Mouse (Mus musculus): ENCODE measurements around the gene Rabgap1l. TPM values are rescaled to one million over a fixed set of nuclear protein-coding genes. Genes with fewer than 3 reads are reported as not detected.

Gene Rabgap1l
- polyA plus RNA-seq (2014; fragmentation: Nextera tagmentation; extraction: Ambion mirVana) = 63.5 and 69.3 TPM in 2 replicates

DNA sequence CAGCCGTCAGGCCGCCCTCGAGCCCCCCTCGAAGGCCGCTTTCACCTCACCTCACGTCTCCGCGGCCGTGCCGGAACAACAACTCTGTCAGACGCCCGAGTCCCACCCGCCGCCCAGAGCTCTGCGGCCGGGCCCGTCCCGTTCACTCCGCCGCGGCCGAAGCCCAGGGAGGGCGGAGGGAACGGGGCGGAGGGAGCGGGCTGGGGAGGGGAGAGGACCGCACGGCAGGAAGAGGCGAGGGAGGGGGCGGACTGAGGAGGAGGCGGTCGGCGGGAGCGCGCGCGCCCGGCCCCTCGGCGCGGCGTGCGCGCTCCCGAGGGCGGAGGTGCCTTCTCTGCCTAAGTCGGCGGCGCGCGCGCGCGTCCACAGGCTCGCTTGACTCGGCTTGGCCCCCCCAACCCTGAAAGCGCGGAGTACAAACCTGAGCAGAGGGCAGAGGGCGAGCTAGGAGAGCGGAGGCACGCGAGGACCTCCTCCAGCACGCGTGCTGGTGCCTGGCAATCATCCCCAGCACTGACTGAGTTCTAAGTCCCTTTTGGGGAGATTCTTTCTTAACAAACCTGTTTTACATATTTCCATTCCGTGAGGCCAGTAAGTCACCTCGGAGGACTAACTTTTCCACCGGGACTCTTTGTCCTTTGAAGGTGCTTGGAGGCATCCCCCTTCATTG is at the start of gene Rabgap1l:
TSS of gene Rabgap1l (minus strand) at position 526 of the 670 bp plus-strand sequence.
- H3K36me3 ChIP-seq (ENCODE audit: control insufficient read depth, insufficient read depth, low read length) = no peaks in the 10 kb centered on the region
- peak within 1 kb of the TSS; percentile 88 for H3K27ac ChIP-seq (ENCODE audit: low read depth, low read length)
- WGBS = under 1% methylated on average over 67 of the region's 67 CpGs
- H3K9ac ChIP-seq (ENCODE audit: low read depth, low read length) = peak within 1 kb of the TSS; percentile 93
- no peaks in the 10 kb centered on the region for H3K9me3 ChIP-seq (ENCODE audit: control insufficient read depth, low read length)
- H3K4me2 ChIP-seq = peak within 1 kb of the TSS; percentile 84
- peaks cover 7% of the 10 kb centered on the region for H3K4me1 ChIP-seq (replicated peaks; ENCODE audit: control insufficient read depth, insufficient read depth, low read length)
- no peaks in the 10 kb centered on the region for H3K27me3 ChIP-seq (replicated peaks; ENCODE audit: control insufficient read depth, insufficient read depth, low read length)
- DNase-seq (ENCODE audit: low spot score) (peak; percentile 90), ATAC-seq (replicated peaks; ENCODE audit: low FRiP score) (peak; percentile 91)
- peak within 1 kb of the TSS; percentile 97 for H3K4me3 ChIP-seq (ENCODE audit: low read depth, low read length)

DNA sequence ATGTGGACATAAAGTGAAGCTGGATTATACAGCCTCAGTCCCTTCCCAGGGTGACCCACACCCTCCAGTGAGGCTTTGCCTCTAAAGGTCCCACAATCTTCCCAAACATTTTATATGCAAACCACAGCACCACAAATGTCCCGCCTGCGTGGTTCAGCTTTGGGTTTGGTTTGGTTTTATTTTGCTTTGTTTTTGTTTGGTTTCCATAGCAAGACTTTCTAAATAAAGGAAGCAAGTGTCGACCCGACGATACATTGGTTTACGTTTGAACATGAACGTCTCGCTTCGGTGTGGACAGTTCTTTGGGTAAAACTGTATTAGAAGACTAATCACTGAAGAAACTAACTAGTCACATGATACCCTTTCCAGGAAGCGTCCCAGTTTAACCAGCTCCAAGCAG is 49.6 kb upstream of the Rabgap1l start:
- Histone ChIP-seq H3K4me1 (replicated peaks; ENCODE audit: control insufficient read depth, insufficient read depth, low read length) (no peaks in the 10 kb centered on the region; the same call in 1 of the 2 replicates), H3K4me2 (no peak overlapping the region), H3K27ac (ENCODE audit: low read depth, low read length) (no peak overlapping the region), H3K36me3 (ENCODE audit: control insufficient read depth, insufficient read depth, low read length) (no peaks in the 10 kb centered on the region), H3K27me3 (replicated peaks; ENCODE audit: control insufficient read depth, insufficient read depth, low read length) (no peaks in the 10 kb centered on the region), H3K4me3 (ENCODE audit: low read depth, low read length) (no peak overlapping the region), H3K9me3 (ENCODE audit: control insufficient read depth, low read length) (no peaks in the 10 kb centered on the region), H3K9ac (ENCODE audit: low read depth, low read length) (no peak overlapping the region)
- DNase-seq (ENCODE audit: low spot score) (no peak), ATAC-seq (replicated peaks; ENCODE audit: low FRiP score) (no peak)
- 82% methylated on average over 10 of the region's 10 CpGs for WGBS

DNA sequence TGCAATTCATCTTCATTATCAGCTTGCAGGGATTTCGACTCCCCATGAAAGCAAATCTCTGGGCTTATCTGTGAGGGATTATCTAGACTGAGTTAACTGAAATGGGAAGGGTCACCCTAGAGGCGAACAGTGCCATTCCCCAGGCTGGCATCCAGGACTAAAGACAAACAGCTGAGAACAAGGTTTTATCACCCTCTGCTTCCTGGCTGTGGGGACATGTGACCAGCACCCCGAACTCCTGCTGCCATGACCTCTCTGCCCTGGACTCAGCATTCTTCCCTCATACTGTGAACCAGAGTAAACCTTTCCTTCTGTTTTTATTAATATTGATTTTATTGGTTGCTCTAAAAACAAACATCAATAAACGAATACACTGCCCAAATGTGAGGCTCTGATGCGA is 47.6 kb upstream of the Rabgap1l start:
- H3K9me3 ChIP-seq (ENCODE audit: control insufficient read depth, low read length) = no peaks in the 10 kb centered on the region

DNA sequence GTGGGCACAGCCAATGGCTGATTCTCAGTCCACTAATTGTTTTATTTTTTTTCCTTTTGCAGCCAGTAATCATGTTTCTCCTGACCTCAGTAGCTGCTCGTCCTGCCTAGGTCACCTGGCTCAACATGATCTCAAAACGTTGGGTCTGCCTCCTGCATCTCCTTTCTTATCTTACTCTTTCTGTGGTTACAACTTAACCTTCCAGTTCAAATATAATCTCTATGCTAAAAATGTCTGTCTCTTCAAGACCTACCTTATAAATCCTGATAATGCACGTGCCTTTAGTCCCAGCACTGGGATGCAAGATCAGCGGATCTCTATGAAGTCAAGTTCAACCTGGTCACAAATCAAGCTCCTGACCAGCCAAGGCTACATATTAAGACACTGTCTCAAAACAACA is 46.1 kb upstream of the Rabgap1l start:
- ATAC-seq (replicated peaks; ENCODE audit: low FRiP score) = no peak
- no peaks in the 10 kb centered on the region for H3K36me3 ChIP-seq (ENCODE audit: control insufficient read depth, insufficient read depth, low read length)
- 41% methylated on average over 4 of the region's 4 CpGs for WGBS
- H3K4me1 ChIP-seq (replicated peaks; ENCODE audit: control insufficient read depth, insufficient read depth, low read length) = no peaks in the 10 kb centered on the region; the same call in 1 of the 2 replicates
- H3K27me3 ChIP-seq (replicated peaks; ENCODE audit: control insufficient read depth, insufficient read depth, low read length) = no peaks in the 10 kb centered on the region
- H3K4me2 ChIP-seq = no peak overlapping the region
- H3K9me3 ChIP-seq (ENCODE audit: control insufficient read depth, low read length) = no peaks in the 10 kb centered on the region
- no peak overlapping the region for H3K4me3 ChIP-seq (ENCODE audit: low read depth, low read length)
- H3K27ac ChIP-seq (ENCODE audit: low read depth, low read length) = no peak overlapping the region
- DNase-seq (ENCODE audit: low spot score) = no peak
- no peak overlapping the region for H3K9ac ChIP-seq (ENCODE audit: low read depth, low read length)

More for the DNA sequence above, 47.6 kb upstream of the Rabgap1l start:
- Histone ChIP-seq H3K36me3 (ENCODE audit: control insufficient read depth, insufficient read depth, low read length) (no peaks in the 10 kb centered on the region), H3K4me3 (ENCODE audit: low read depth, low read length) (no peak overlapping the region), H3K4me1 (replicated peaks; ENCODE audit: control insufficient read depth, insufficient read depth, low read length) (no peaks in the 10 kb centered on the region; the same call in 1 of the 2 replicates), H3K27me3 (replicated peaks; ENCODE audit: control insufficient read depth, insufficient read depth, low read length) (no peaks in the 10 kb centered on the region), H3K9ac (ENCODE audit: low read depth, low read length) (no peak overlapping the region), H3K27ac (ENCODE audit: low read depth, low read length) (no peak overlapping the region), H3K4me2 (no peak overlapping the region)
- DNase-seq (ENCODE audit: low spot score) = no peak
- ATAC-seq (replicated peaks; ENCODE audit: low FRiP score) = no peak
- WGBS = 60% methylated on average over 5 of the region's 5 CpGs

DNA sequence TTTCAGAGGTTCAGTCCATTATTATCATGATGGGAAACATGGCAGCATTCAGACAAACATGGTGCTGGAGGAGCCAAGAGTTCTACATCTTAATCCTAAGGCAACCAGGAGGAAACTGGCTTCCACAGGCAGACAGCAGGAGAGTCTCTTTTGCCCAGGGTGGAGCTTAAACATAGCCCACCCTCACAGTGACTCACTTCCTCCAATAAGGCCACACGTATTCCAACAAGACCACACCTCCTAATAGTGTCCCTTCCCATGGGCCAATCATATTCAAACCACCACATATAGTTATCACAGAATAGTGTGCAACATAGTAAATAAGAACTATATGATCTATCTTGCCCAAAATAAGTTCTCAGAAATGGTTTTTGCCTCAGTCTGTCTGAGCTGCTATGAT is 41.4 kb upstream of the Rabgap1l start:
- no peak overlapping the region for H3K27ac ChIP-seq (ENCODE audit: low read depth, low read length)
- peaks cover 5% of the 10 kb centered on the region; the same call in 1 of the 2 replicates for H3K4me1 ChIP-seq (replicated peaks; ENCODE audit: control insufficient read depth, insufficient read depth, low read length)
- no peak overlapping the region for H3K4me3 ChIP-seq (ENCODE audit: low read depth, low read length)
- ATAC-seq (replicated peaks; ENCODE audit: low FRiP score) (peak; percentile 51), DNase-seq (ENCODE audit: low spot score) (no peak)
- H3K36me3 ChIP-seq (ENCODE audit: control insufficient read depth, insufficient read depth, low read length) = no peaks in the 10 kb centered on the region
- no peak overlapping the region for H3K9ac ChIP-seq (ENCODE audit: low read depth, low read length)
- no peaks in the 10 kb centered on the region for H3K9me3 ChIP-seq (ENCODE audit: control insufficient read depth, low read length)
- 63% methylated on average over 1 of the region's 1 CpGs for WGBS
- no peaks in the 10 kb centered on the region for H3K27me3 ChIP-seq (replicated peaks; ENCODE audit: control insufficient read depth, insufficient read depth, low read length)
- no peak overlapping the region for H3K4me2 ChIP-seq

DNA sequence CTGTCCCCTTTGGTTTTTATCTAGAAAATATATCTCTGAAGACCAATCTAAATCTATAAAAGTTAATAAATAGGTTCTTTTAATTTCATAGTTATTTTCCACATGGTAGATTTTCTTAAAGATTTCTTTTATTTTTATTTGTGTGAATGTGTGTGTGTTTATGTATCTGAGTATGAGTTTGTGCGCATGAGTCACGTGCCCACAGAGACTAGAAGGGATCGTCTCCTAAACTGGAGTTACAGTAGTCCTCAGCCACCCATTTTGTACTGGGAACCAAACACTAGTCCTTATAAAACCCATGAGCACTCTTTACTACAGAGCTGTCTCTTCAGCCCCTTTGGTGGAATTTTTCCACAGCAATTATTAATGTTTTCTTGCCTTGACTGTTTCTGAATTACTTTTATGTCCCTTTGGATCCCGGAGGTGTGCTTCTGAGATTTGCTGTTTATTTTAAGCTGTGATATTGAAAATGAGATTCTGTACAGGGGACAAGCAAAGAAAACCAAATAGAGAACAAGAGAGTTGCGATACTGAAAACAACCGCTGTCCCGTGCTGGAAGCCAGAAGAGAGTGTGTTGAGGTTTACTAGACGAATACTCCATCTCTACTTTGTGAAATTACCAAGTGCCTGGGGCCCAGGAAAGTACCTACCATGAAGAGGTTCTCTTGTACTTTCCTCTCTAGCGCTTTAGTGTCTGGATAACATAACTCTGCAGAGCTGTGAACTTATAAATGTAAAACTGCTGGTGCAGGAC is 39.4 kb upstream of the Rabgap1l start:
- H3K9me3 ChIP-seq (ENCODE audit: control insufficient read depth, low read length) = no peaks in the 10 kb centered on the region
- ATAC-seq (replicated peaks; ENCODE audit: low FRiP score) (no peak), DNase-seq (ENCODE audit: low spot score) (no peak)
- H3K27me3 ChIP-seq (replicated peaks; ENCODE audit: control insufficient read depth, insufficient read depth, low read length) = no peaks in the 10 kb centered on the region
- no peak overlapping the region for H3K9ac ChIP-seq (ENCODE audit: low read depth, low read length)
- 83% methylated on average over 9 of the region's 9 CpGs for WGBS
- no peaks in the 10 kb centered on the region for H3K36me3 ChIP-seq (ENCODE audit: control insufficient read depth, insufficient read depth, low read length)
- H3K4me1 ChIP-seq (replicated peaks; ENCODE audit: control insufficient read depth, insufficient read depth, low read length) = 0 out of 2 replicates have a peak, but pooled peaks cover 5% of the 10 kb centered on the region
- H3K27ac ChIP-seq (ENCODE audit: low read depth, low read length) = no peak overlapping the region
- no peak overlapping the region for H3K4me3 ChIP-seq (ENCODE audit: low read depth, low read length)
- H3K4me2 ChIP-seq = no peak overlapping the region

DNA sequence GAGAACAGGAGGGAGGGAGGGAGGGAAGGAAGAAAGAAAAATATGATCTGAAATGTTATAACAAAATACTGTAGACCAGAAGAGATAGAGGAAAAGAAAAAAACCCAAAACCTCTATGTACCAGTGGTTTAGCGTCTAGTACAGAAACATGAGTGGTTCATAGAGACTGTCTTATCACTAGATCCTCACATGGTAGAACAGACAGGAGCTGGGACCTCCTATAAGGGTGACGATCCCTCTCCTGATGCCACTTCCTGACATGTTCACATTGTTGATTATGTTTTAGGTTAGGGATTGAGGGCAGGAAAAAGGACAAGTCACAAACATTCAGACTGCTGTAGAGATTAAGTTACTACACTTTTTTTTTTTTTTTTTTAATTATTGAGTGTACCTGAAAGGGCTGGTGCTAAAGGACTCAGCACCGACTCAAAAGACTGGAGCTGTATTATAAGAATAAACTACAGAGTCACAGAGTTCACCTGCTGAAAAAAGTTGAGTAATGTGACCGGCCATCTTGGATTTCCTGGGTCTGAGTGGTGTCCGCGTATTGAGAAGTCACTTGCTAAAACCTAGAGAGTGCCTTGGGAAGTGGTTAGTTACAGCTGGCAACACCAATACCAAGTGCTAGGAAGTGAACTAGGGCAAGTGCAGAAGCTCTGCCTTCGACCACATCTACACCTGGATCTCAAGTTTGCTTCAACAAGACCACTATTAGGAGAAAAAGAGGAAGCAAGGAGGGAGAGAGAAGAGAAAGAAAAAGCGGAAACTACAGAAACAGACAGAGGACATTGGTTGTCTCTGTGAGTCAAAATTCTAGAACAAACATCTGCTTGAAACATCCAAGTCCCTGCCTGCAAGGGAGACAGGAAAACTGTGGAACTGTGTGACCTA is 37.8 kb upstream of the Rabgap1l start:
- Histone ChIP-seq H3K27me3 (replicated peaks; ENCODE audit: control insufficient read depth, insufficient read depth, low read length) (no peaks in the 10 kb centered on the region), H3K27ac (ENCODE audit: low read depth, low read length) (no peak overlapping the region), H3K4me3 (ENCODE audit: low read depth, low read length) (no peak overlapping the region), H3K4me1 (replicated peaks; ENCODE audit: control insufficient read depth, insufficient read depth, low read length) (0 out of 2 replicates have a peak, but pooled peaks cover 5% of the 10 kb centered on the region), H3K9me3 (ENCODE audit: control insufficient read depth, low read length) (no peaks in the 10 kb centered on the region), H3K9ac (ENCODE audit: low read depth, low read length) (no peak overlapping the region), H3K4me2 (no peak overlapping the region), H3K36me3 (ENCODE audit: control insufficient read depth, insufficient read depth, low read length) (no peaks in the 10 kb centered on the region)
- DNase-seq (ENCODE audit: low spot score) (no peak), ATAC-seq (replicated peaks; ENCODE audit: low FRiP score) (0 out of 2 replicates have a peak, but pooled peaks have one; percentile 69)
- WGBS = 66% methylated on average over 8 of the region's 8 CpGs

DNA sequence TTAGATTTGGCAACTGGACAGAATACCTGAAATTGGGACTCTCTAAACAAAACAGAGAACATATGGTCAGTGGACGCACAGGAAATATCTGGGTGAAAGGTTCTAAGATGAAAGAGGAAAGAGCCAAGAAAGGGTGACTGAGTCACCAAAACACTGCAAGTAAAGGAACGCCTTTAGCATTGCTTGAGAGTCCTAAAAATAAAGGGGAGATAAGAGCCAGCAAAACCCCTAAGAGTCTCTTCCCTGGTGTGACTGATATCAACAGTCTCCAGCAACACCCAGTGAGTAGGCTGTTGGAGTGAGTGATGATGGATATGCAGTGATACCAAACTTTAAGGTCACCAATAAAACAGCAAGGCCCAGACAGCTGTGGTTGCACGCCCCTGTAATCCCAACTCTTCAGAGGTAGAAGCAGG is 32.4 kb upstream of the Rabgap1l start:
- peak overlapping the region; percentile 33 for H3K4me2 ChIP-seq
- peaks cover 6% of the 10 kb centered on the region; the same call in 1 of the 2 replicates for H3K4me1 ChIP-seq (replicated peaks; ENCODE audit: control insufficient read depth, insufficient read depth, low read length)
- H3K9ac ChIP-seq (ENCODE audit: low read depth, low read length) = no peak overlapping the region
- H3K4me3 ChIP-seq (ENCODE audit: low read depth, low read length) = no peak overlapping the region
- H3K27ac ChIP-seq (ENCODE audit: low read depth, low read length) = peak overlapping the region; percentile 68; the same call in 1 of the 2 replicates
- ATAC-seq (replicated peaks; ENCODE audit: low FRiP score) (peak; percentile 98), DNase-seq (ENCODE audit: low spot score) (no peak)
- no peaks in the 10 kb centered on the region for H3K9me3 ChIP-seq (ENCODE audit: control insufficient read depth, low read length)
- WGBS = 37% methylated on average over 3 of the region's 3 CpGs
- no peaks in the 10 kb centered on the region for H3K27me3 ChIP-seq (replicated peaks; ENCODE audit: control insufficient read depth, insufficient read depth, low read length)
- H3K36me3 ChIP-seq (ENCODE audit: control insufficient read depth, insufficient read depth, low read length) = no peaks in the 10 kb centered on the region

All from liver, embryonic 11.5 days (tissue).